Mouse (Mus musculus) ES-Bruce4 (cell line): ENCODE results near the gene Cct6b.

Experiments
- CTCF ChIP-seq: IDR thresholded peaks from one replicate; pipeline ENCODE4 v1.8.1; 2011; ENCODE audit warnings: low read depth, low read length
- EP300 ChIP-seq: IDR thresholded peaks from 2 replicates; pipeline ENCODE4 v1.6.1; 2011; ENCODE audit warnings: low read depth, low read length; ENCODE audit not compliant: insufficient read depth

DNA sequence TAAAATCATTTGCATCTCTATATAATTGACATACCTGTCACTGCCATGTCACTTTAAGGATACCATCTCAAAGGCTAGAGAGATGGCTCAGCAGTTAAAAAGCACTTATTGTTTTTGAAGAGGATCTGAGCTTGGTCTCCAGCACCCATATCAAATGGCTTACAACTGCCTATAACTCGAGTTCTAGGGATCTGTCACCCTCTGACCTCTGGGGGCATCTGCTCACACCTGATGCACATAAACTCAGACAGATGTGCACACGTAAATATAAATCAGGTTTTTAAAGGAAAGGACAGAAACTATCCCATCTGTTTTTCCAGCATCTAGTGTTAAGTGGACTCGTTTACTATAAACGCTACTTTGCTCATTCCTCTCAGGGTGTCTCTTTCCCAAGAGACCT lies 860 bp downstream of the Cct6b start:
- TF ChIP-seq CTCF (no peak), EP300 (no peak)
